Mouse (Mus musculus): Measurements from ENCODE around the gene Wipf2.
"Not testable (repeated sequence)": the region's sequence is repeated elsewhere in the genome, so short reads cannot be mapped to it uniquely, and the experiment has no call there.

Wipf2 gene

GRCm38 (mm10) chr11:98909654-98910053 is 46.2 kb downstream of the Wipf2 start:
- no peak for DNase-seq (ENCODE audit: inconsistent ontology term)

- no peak for DNase-seq (ENCODE audit: inconsistent ontology term)
These were observed 47.0 kb downstream of the Wipf2 start for GRCm38 (mm10) chr11:98910415-98910814.

- DNase-seq (ENCODE audit: inconsistent ontology term): no peak
These were observed 48.1 kb downstream of the Wipf2 start for GRCm38 (mm10) chr11:98911498-98911897.

- no peak for DNase-seq (ENCODE audit: inconsistent ontology term)
These were observed 50.8 kb downstream of the Wipf2 start for GRCm38 (mm10) chr11:98914196-98914595.

GRCm38 (mm10) chr11:98916376-98916775 is 52.9 kb downstream of the Wipf2 start:
- DNase-seq (ENCODE audit: inconsistent ontology term): not testable (repeated sequence)

- no peak for DNase-seq (ENCODE audit: inconsistent ontology term)
These were observed 54.1 kb downstream of the Wipf2 start for GRCm38 (mm10) chr11:98917428-98918005.

GRCm38 (mm10) chr11:98918231-98918630 is 54.8 kb downstream of the Wipf2 start:
- DNase-seq (ENCODE audit: inconsistent ontology term): no peak

- no peak for DNase-seq (ENCODE audit: inconsistent ontology term)
These were observed 55.6 kb downstream of the Wipf2 start for GRCm38 (mm10) chr11:98919009-98919408.

- not testable (repeated sequence) for DNase-seq (ENCODE audit: inconsistent ontology term)
These were observed 58.4 kb downstream of the Wipf2 start for GRCm38 (mm10) chr11:98921813-98922212.

- DNase-seq (ENCODE audit: inconsistent ontology term): peak; percentile 74
These were observed 58.9 kb downstream of the Wipf2 start for GRCm38 (mm10) chr11:98922307-98922706.

GRCm38 (mm10) chr11:98922851-98923711 is 59.6 kb downstream of the Wipf2 start:
- DNase-seq (ENCODE audit: inconsistent ontology term): not testable (repeated sequence)

GRCm38 (mm10) chr11:98924633-98925175 is 61.3 kb downstream of the Wipf2 start:
- no peak for DNase-seq (ENCODE audit: inconsistent ontology term)

- peak; percentile 88 for DNase-seq (ENCODE audit: inconsistent ontology term)
These were observed 61.9 kb downstream of the Wipf2 start for GRCm38 (mm10) chr11:98925265-98925721.

GRCm38 (mm10) chr11:98925868-98926311 is 62.5 kb downstream of the Wipf2 start:
- DNase-seq (ENCODE audit: inconsistent ontology term): peak; percentile 72

- no peak for DNase-seq (ENCODE audit: inconsistent ontology term)
These were observed 63.1 kb downstream of the Wipf2 start for GRCm38 (mm10) chr11:98926553-98926952.

GRCm38 (mm10) chr11:98927438-98928076 is 64.1 kb downstream of the Wipf2 start, which contains the start of gene Rara:
Gene Rara (plus strand): TSS chr11:98927818.
- DNase-seq (ENCODE audit: inconsistent ontology term): no peak

GRCm38 (mm10) chr11:98928186-98928893 is 64.9 kb downstream of the Wipf2 start:
- no peak for DNase-seq (ENCODE audit: inconsistent ontology term)

- DNase-seq (ENCODE audit: inconsistent ontology term): peak; percentile 89
These were observed 66.1 kb downstream of the Wipf2 start for GRCm38 (mm10) chr11:98929503-98929902.

- DNase-seq (ENCODE audit: inconsistent ontology term): peak; percentile 61
These were observed 66.7 kb downstream of the Wipf2 start for GRCm38 (mm10) chr11:98930127-98930601.

- DNase-seq (ENCODE audit: inconsistent ontology term): peak; percentile 82
These were observed 67.5 kb downstream of the Wipf2 start for GRCm38 (mm10) chr11:98930773-98931512.
